Mouse (Mus musculus): ENCODE data around the gene Ube2d3.

The Ube2d3 gene

DNA sequence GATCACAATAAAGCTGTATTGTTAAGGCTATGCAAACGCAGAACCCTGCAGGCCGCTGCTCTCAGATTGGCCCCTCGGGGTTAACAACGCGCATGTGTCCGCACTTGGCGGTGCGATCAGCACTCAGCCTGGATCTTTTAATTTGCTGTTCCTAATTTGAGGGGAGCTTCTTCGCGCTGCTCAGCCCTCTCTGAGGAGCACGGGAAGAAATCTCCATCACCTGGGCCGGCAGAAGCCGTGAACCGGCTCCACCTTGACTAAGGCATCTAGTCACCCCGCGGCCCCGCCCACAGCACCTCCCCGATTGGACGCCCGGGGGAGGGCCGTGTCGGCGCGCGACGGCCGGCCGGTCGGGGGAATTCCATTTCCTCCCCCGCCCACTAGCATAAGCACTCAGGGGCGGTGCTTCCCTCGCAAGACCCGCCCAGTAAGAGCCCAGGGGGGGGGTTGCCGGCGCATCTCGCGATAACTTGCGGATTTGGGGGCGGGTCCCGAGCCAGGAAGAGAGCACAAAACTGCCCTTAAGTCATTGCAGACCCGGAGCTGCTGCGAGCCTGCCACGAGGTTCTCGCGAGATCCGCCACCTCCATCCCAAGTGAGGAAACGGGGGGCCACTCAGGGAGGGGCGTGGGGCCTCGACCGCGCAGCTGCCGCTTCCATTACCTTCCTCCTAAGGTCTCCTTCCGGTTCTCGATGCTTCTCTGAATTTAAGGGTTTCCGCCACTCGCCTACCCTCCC is at the start of gene Ube2d3:
TSS of gene Ube2d3 (plus strand) at position 392 of the 738 bp plus-strand sequence.
- peak; percentile 99 for DNase-seq

DNA sequence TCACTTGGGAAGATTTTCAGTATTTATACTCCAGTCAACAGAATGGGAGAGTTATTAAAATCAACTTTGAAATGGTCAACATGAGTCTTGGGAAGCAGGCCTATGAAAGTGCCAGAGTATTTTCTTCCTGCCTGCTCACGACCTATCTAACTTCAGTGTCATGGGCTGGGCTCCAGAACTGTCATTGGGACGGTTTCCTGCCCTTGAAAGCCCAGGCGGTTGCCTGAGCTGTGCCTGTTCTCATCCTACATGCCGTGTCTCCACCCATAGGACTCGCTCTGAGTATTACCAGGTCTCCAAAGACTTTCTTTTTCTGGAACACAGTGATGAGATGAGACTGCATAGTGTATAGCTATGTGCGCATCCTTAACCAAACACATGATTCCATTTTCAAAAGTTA is 44.8 kb upstream of the Ube2d3 start:
- DNase-seq, result no peak

DNA sequence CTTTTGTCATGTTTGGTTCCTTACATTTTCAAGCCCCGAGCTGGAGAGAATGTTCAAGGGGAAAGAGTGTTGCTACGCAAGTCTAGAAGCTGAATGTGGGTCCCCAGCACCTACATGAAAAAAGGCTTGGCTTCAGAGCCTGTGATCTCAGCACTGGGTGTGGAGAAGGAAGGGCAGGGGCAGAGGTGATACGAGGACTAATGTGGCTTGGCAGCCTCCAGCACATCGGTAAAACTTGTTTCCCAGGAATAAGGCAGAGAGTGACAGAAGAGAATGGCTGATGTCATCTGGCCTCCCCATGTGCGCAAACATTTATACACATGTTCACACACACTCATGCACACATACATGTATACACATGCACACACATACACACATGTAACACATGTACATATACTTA is 42.9 kb upstream of the Ube2d3 start:
- no peak for DNase-seq

DNA sequence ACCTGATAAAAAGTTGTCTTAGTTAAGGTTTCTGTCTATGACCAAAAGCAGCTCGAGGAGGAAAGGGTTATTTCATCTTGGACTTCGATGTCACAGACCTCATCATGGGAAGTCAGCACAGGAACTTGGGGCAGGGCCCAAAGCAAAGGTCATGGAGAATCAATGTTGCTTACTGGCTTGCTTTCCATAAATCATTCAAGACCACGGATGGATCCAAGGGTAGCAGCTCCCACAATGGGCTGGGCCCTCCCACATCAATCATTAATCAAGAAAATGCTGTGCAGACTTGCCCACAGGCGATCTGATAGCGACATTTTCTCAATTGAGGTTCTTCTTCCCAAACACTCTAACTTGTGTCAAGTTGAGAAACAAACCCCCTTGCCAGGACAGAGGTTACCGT is 41.9 kb upstream of the Ube2d3 start:
- DNase-seq, result no peak

DNA sequence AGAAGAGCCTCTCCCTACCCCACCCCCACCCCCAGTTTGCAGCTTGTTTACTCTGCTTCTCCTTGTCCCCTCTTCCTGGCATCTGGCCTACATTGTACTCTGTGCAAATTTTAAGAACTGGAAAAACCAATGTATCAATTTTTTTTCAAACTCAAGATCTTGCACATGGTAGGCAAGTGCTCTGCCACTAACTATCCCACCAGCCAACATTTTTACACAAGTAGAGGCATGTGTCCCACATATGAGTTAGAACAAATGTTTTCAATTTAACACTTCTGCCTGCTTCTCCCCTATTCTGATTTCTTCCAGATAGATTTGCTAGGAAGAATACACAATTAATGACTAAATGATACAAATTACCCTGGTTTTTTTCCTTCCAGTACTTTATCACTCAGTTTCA is 40.8 kb upstream of the Ube2d3 start:
- no peak for DNase-seq

DNA sequence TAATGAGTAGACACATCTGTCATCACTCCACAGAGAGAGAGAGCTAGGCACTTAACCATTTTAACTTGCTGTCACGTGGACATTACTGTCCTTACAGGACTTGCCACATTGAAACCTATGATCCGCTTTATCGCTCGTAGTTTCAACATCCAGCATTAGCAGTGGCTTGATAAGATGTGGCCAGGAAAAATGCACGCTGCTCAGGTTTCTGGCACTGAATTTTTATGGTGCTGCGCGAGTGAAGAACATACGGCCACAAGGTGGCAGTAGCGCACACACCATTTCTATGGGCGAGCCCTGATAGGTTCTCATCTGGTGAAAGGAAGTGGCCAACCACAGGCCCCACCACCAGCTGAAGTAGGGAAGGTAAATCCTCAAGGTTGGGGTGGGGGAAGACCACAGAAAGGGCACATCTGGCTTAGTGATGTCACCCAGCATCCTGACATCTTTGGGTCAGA is 35.7 kb upstream of the Ube2d3 start:
- DNase-seq, result peak; percentile 94

DNA sequence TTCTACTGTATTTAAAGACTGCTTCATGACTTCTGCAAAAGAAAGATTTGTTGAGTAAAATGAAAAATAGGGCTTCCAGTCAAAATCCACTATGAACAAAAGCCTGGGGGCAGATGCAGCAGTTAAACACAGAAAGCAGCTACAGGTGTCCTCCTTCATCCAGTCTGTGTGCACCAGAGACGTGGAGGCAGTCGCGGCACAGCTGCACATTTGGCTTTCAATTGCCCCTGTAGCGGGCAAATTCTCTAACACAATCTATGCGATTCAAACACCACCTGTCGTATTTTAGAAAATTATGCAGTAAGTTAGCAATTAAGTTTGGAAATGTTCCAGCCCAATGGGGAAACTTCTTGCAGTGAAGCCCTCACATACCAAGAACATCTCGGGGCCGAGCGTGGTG is 34.7 kb upstream of the Ube2d3 start:
- no peak for DNase-seq

DNA sequence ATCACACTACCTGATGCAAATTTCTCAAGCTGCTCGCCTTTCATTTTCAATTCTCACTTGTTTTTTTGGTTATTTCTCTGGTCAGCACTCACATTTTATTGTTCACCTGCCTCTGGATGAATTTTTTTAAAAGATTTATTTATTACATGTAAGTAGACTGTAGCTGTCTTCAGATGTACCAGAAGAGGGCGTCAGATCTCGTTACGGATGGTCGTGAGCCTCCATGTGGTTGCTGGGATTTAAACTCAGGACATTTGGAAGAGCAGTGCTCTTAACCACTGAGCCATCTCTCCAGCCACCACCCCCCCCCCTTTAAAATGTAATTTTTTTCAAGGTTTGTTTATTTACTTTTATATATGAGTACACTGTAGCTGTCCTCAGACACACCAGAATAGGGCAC is 34.1 kb upstream of the Ube2d3 start:
- DNase-seq, result no peak

DNA sequence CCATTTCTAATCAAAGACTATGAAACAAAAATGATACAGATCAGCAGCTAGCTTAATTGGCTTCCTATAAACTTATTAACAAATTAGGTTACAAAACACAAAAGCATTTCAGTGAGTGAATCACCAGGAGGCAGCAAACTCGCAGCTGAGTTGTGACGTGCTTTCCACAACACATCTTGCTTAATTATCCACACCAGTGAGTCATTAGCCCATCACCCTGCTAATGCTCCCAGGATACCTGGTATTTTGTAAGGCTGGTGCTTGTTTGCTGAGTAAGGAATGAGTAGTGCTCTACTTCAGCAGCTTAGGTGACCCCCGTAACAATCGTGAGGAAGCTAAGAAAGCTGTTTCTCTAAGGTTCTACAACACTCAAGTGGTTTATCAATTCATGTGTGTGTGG is 33.4 kb upstream of the Ube2d3 start:
- DNase-seq, result no peak

DNA sequence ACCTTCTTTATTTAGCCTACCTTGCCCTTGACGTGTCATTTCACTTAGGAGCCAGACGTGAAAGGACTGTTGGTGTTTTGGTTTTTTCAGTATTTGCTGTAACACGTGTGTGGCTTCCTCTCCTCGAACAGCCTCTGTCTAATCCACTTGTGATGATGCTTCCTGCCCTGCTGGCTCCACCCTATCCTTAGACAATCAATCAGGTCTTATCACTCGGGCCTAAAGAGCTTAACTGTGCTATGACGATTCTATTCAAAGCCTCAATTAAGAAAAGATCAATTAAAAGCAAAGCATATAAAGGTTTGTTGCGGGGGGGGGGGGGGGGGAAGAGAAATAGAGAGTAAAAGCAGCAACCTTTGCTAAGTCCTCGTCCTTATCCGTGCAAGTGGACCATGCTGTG is 30.6 kb upstream of the Ube2d3 start:
- DNase-seq, result no peak

DNA sequence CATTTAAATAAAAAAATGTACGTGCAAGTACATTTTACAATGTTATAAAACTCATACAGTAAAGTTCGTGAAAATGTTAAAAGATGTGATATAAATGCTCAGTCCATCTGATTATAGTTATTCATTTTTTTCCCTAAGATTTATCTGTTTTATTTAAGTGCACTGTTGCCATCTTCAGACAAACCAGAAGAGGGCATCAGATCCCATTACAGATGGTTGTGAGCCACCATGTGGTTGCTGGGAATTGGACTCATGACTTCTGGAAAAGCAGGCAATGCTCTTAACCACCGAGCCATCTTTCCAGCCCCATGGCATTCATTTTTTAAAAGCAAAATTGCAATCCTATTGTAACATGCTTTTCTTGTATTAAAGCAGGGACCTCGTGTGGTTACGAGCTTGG is 28.7 kb upstream of the Ube2d3 start:
- no peak for DNase-seq

DNA sequence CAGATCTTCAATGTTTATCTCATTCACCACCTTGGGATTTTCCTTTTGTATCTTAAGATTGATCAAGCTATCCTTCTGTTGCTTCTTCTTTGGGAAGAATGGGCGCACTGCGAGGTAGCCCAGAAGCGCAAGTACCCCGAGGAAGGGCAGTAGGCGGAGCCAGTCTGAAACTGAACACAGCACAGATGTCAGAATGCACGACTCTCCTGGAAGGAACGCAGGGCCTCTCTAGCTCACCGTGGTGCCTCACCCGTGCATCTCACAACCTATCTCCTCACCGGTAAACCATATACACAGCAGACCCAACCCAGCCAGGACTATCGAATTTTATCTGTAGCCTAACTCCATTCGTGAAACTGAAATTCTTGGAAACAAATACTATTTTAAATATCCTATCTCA is 26.9 kb upstream of the Ube2d3 start:
- DNase-seq, result no peak

DNA sequence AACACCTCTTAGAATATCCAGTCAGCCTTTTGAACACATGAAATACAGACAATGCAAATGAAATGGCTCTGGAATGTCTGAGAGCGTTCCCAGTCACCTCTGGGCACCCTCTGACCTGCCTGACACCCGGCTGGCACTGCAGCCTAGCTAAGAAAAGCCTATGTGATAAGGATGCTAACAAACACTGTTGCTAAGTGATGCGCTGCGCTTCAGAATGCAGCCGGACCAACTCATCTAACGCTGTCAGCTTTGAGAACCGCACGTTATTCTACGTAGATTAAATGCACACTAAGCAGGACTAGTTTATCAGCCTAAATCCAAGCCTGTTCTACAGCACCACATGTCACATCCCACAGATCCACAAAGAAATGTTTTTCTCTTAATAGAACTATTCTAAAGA is 26.1 kb upstream of the Ube2d3 start:
- no peak for DNase-seq

DNA sequence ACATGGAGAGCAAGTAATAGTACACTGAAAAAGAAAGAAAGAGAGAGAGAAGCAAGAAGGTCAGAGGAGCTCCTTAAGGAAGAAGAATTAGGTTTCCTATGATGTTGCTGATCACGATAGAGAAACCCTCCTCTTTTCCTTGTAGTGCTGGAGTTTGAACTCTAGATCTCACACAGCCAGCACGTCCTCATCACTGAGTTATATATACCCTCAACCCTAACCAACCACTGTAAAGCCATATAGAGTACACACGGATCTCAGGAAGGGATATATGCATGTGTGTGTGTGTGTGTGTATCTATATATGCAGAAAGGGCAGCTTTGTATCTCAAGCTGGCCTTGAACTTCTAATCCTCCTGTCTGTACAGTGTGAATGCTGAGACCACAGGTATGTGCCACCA is 20.7 kb upstream of the Ube2d3 start:
- no peak for DNase-seq

DNA sequence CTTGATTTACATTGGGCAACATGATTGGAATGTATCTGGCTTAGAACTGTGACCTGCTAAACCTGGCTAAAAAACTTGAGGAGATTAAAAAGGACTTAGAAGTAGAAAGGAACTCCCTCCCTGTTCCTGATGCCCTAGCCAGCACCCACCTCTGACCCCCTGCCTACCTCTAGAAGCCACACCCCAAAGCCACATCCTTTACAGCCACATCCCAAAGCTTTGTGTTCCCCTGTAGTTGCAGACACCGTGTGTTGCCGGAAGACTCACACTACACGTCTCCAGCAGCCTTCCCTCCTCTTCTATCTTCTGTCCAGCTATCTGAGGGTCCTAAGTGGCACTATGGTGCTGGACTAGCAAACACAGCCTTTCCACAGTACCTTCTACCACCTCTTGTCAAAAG is 20.1 kb upstream of the Ube2d3 start:
- DNase-seq, result no peak

DNA sequence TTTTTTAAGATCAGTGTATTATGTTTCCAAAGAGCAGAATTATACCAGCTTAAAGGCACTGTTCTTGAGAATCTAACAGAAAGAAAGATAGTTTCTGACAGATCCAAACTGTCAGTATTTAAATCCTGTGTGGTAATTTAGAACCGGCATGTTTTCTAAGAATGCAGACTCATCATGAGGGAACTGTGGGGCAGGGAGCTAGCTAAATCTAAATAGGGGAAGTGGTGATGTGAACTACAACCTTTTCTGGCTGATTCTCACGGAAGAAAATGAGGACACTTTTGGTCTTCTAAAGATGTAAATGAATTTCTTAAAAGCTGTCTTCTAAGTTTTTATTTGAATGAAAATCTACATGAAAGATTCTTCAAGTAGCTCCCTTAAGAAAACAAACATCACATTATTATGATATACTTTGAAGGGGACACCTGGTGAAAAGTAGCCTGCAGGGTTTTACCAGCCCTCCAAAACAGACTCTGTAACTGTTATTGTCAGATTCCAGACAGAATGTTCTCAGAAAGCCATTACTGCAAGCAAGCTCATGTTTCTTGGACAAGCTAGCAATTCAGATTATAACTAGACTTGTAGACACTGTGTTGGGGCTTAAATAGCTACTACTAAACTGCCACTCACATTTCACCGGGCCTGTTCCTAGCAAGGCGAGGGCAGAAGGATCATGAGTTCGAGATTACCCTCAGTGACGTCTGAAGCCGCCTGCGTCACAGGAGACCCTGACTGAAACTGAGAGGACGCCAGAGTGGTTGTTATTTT is 17.2 kb upstream of the Ube2d3 start:
- DNase-seq, result no peak

DNA sequence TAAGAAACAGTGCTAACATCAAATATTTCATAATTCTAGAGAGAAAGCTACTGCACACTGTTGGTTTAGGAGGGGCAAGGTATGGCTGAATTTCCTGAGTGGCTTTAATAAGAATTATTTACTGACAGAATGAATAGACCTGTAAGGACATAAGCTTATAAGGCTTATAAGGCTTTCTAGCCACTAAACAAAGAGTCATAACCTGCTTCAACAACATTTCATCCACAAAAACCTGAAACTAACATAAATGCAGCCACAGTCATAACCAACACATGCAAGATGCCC is 16.7 kb upstream of the Ube2d3 start:
- DNase-seq, result no peak

DNA sequence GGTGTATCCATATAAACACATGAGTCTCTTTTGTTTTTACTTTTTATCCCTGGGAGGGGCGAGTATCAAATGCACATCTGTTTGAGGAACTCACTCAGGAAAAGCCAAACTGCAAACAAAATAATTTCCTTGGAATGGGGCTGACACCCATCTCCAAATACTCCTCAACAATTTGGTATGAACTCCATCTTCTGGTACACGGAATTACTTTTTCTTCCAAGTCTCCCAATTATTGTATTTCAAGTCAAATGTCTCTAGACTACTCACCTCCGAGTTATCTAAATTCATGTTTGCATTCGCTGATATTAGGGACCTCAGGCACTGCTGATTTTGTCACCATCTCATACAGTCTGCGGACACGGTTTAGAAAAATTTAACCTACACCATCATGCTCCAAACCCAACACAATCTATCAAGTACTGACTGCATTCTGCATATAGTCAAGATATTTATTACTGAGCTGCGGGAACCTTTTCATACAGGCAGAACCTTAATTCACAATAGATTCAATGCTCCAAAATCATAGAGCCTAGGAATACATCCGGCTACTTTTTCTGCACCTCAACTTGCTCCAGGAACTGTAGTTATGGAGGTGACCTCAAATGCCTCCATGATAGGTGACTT is 15.6 kb upstream of the Ube2d3 start:
- DNase-seq, result no peak

DNA sequence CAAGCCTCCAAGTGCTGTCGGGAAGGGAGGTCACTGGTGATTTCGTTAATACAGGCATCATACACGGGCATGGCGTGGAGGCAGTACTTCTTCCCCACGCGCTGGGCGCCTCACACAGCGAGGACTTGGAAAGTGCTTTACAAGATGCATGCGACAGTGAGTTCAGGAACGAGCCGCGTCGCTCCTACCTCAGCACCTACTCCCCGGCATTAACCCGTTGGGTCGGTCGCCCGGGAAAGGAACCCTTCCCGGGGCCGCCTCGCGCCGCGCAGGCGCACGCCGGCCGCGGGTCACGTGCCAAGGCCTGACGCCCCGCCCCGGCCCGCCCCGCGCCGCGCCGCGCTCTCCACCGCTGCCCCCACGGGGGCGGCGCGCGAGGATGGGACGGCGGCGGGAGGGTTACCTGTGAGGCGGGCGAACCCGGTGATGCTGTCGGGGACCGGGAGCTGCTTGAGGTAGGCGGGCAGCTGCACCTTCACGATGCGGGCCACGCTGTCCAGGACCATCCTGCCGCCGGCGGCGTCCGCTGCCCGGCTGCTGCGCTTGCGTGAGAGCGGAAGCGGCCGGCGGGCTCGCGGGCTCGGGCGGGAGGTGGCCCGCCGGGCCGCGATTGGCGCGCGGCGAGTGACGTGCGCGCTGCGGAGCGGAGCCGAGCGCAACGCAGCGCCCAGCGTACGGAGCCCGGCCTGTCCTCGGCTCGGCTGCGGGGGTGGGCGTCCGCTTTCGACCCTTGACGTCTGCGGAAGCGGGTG is 14.9 kb upstream of the Ube2d3 start:
- DNase-seq, result peak; percentile 82

DNA sequence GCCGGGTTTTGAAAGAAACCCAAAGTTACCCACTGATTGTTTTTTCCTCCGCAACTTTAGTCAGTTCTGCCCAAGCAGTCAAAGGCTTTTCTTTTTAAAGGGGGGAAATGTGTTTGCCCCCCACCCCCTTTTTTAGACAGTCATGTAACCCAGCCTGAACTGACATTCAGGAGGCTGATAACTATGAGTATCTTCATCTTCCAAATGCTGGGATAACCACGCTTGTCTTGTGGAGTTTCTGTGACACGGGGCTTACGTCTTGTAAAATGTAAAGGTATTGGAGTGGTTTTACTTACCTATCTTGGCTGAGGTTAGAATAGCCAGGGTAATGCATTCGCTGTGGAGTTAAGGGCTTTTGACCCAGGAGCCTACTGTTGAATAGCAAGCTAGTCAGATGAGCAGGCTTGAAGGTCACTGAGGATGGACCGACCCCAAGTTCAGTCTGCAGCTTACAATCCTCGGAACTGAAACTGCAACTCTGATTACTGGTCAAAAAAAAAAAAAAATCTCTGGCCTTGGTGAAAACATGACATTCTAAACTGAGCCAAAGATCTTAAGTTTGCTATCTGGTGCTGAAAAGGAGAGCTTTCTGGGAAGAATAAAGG is 14.2 kb upstream of the Ube2d3 start, which contains the start of gene Cisd2:
TSS of gene Cisd2 (minus strand) at position 318 of the 605 bp plus-strand sequence.
- no peak for DNase-seq

DNA sequence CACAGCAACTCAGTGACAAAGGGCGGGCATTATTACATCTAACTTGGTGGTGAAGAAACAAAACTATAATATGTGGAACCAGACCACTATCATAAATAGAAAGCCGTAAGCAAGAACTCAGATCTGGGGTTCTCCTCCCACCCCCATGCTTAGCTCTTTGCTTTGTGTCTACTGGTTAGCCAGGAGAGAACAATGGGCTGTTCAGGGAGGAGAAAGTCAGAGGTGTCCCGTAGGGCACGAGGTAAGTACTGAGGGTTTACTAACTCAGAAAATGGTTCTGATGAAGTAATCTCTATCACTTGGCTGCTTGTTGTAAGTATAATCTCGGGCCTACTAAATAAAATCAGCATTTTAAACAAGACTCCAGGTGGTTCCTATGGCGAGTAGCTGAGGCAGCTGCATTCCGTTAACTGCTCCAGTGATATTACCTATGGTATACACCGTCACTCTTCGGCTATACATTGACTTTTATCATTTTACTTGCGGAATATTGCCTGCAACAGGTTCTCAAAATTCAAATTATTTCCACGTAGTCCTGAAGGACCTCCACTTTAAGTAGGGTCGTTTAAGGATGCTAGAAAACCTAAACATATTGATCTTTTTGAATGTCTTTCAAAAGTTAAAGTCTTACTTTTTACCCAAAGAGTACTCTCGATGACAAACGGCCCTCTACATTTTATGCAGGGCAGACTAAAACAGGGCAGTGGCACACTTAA is 890 bp upstream of the Ube2d3 start:
- DNase-seq, result no peak

DNA sequence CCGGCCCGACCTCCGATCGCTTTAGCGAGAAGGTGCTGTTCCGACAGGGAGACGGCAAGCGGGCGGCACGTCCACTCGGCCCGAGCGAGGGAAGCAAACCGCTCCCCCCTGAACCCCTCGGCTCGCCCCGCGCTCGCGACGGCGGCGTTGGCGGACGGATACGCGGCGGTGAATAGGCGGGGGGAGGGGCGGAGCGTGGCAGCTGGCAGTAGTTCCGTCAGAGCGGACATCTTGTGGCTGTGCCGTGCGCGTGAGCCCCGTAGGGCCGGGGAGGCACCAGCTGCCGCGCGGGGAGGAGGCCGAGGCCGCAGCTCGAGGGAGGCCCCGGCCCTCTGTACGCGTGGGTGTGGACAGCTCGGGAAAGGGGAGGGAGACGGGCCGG is 573 bp downstream of the Ube2d3 start:
- peak; percentile 94 for DNase-seq

Measured in lung, postnatal 14 days (tissue).